Mouse (Mus musculus): Measurements from ENCODE around the gene Lrrc7.

The Lrrc7 gene

GRCm38 (mm10) chr3:158561987-158562360 lies at the start of gene Lrrc7:
Gene Lrrc7 (minus strand): TSS chr3:158562221.
- no peak for DNase-seq (ENCODE audit: low read depth, low spot score)

- no peak for DNase-seq (ENCODE audit: low read depth, low spot score)
Observed at GRCm38 (mm10) chr3:158607065-158607464, 45.0 kb upstream of the Lrrc7 start.

- no peak for DNase-seq (ENCODE audit: low read depth, low spot score)
Observed at GRCm38 (mm10) chr3:158605274-158605673, 43.3 kb upstream of the Lrrc7 start.

GRCm38 (mm10) chr3:158561256-158561986 lies 600 bp downstream of the Lrrc7 start:
- no peak for DNase-seq (ENCODE audit: low read depth, low spot score)

GRCm38 (mm10) chr3:158560891-158561255 lies 1.1 kb downstream of the Lrrc7 start:
- no peak for DNase-seq (ENCODE audit: low read depth, low spot score)

GRCm38 (mm10) chr3:158559691-158560650 lies 2.0 kb downstream of the Lrrc7 start:
- DNase-seq (ENCODE audit: low read depth, low spot score): no peak

- DNase-seq (ENCODE audit: low read depth, low spot score): peak; percentile 3
Observed at GRCm38 (mm10) chr3:158559131-158559658, 2.8 kb downstream of the Lrrc7 start.

- DNase-seq (ENCODE audit: low read depth, low spot score): no peak
Observed at GRCm38 (mm10) chr3:158558631-158559030, 3.4 kb downstream of the Lrrc7 start.

- no peak for DNase-seq (ENCODE audit: low read depth, low spot score)
Observed at GRCm38 (mm10) chr3:158554280-158554679, 7.7 kb downstream of the Lrrc7 start.

GRCm38 (mm10) chr3:158552105-158552504 lies 9.9 kb downstream of the Lrrc7 start:
- DNase-seq (ENCODE audit: low read depth, low spot score): no peak

GRCm38 (mm10) chr3:158543481-158543880 lies 18.5 kb downstream of the Lrrc7 start:
- no peak for DNase-seq (ENCODE audit: low read depth, low spot score)

GRCm38 (mm10) chr3:158532859-158533258 lies 29.2 kb downstream of the Lrrc7 start:
- DNase-seq (ENCODE audit: low read depth, low spot score): no peak

- no peak for DNase-seq (ENCODE audit: low read depth, low spot score)
Observed at GRCm38 (mm10) chr3:158528471-158528870, 33.5 kb downstream of the Lrrc7 start.

- no peak for DNase-seq (ENCODE audit: low read depth, low spot score)
Observed at GRCm38 (mm10) chr3:158493730-158494129, 68.3 kb downstream of the Lrrc7 start.

GRCm38 (mm10) chr3:158479677-158480076 lies 82.3 kb downstream of the Lrrc7 start:
- no peak for DNase-seq (ENCODE audit: low read depth, low spot score)

- DNase-seq (ENCODE audit: low read depth, low spot score): no peak
Observed at GRCm38 (mm10) chr3:158400600-158400999, 161.4 kb downstream of the Lrrc7 start.

GRCm38 (mm10) chr3:158391534-158391933 lies 170.5 kb downstream of the Lrrc7 start:
- peak; percentile 7 for DNase-seq (ENCODE audit: low read depth, low spot score)

- no peak for DNase-seq (ENCODE audit: low read depth, low spot score)
Observed at GRCm38 (mm10) chr3:158388076-158388454, 174.0 kb downstream of the Lrrc7 start.

GRCm38 (mm10) chr3:158387413-158388075 lies 174.5 kb downstream of the Lrrc7 start:
- no peak for DNase-seq (ENCODE audit: low read depth, low spot score)

GRCm38 (mm10) chr3:158386848-158387247 lies 175.2 kb downstream of the Lrrc7 start:
- DNase-seq (ENCODE audit: low read depth, low spot score): no peak

- DNase-seq (ENCODE audit: low read depth, low spot score): peak; percentile 66
Observed at GRCm38 (mm10) chr3:158375885-158376284, 186.1 kb downstream of the Lrrc7 start.

- no peak for DNase-seq (ENCODE audit: low read depth, low spot score)
Observed at GRCm38 (mm10) chr3:158369169-158369568, 192.9 kb downstream of the Lrrc7 start.
